ENCODE assay signal across 26 mouse cellular contexts in the genomic region with DNA sequence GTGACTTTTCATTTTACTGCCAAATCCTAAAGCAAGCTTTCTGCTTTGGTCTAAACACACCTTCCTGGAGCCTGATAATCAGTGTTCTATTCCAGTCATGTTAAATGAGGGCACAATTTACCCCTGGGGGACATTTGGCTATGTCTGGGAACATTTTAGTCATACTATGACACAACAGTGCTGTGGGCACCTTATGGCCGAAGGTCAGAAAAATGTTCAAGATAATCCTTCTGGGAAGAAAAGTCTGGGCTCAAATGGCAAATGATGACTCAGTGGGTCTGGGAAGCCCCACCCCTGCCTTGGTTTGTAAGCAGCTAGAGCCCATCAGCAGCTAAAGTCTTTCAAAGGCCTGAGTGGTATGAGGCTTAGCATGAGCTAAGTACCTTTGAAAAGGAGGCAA. TPM values are rescaled to one million over a fixed set of nuclear protein-coding genes. Genes with fewer than 3 reads are reported as not detected.
DNase-seq lines count a peak whose midpoint lies in the region; TF ChIP-seq lines count a peak whose summit lies in the region.
"Had no signal": no experiment of that assay in that cellular context is flagged by ENCODE, and none has a peak within 500 bp of the region (broad histone marks: within the 10 kb centered on the region; RNA-seq: fewer than 3 reads in every experiment).

No protein-coding gene starts in this region.

- H3K79me3 ChIP-seq in C2C12 (ENCODE audit: low read depth): no peaks in the 10 kb centered on the region

- peak; percentile 51 for DNase-seq in adrenal gland, adult 2 months
- no peak for DNase-seq in adrenal gland, adult 18-20 months (ENCODE audit: low spot score in 2 of 2)
- peak; percentile 30 for DNase-seq in adrenal gland, postnatal 14 days
- no peak for DNase-seq in heart, postnatal 4 days
- no peak for DNase-seq in left cerebral cortex, adult 8-10 months (ENCODE audit: low spot score in 2 of 2)
- DNase-seq: B cell, adult 2 months; cerebellum, adult 18-20 months; cerebellum, postnatal 10 days; gastrocnemius, postnatal 14 days; heart, postnatal 36 days; kidney, adult 9 months; kidney, postnatal 10 days; layer of hippocampus, postnatal 36 days; liver; lung, adult 2 months; lung, postnatal 10 days; midbrain, embryonic 14.5 days; thymus, adult 2 months; thymus, postnatal 36 days had no signal

- H3K27me3 ChIP-seq in C2C12 (ENCODE audit: control insufficient read depth, insufficient read depth, insufficient read length) (no peaks in the 10 kb centered on the region), myocyte (ENCODE audit: control insufficient read depth, insufficient read depth, insufficient read length) (no peaks in the 10 kb centered on the region)
- H3K27me3 ChIP-seq: CH12.LX; heart, embryonic 15.5 days; neural tube, embryonic 15.5 days had no signal

- TF ChIP-seq POLR2A in myocyte (IDR thresholded peaks at IDR 0.05; ENCODE audit: insufficient read length, low read depth): no peak

- no peaks in the 10 kb centered on the region for H3K36me3 ChIP-seq in C2C12 (ENCODE audit: control insufficient read depth, insufficient read depth)
- no peaks in the 10 kb centered on the region for H3K36me3 ChIP-seq in myocyte (ENCODE audit: control insufficient read depth, insufficient read depth)
- H3K36me3 ChIP-seq: heart, embryonic 10.5 days; heart, embryonic 15.5 days; neural tube, embryonic 15.5 days had no signal

- H3K4me2 ChIP-seq in myocyte (ENCODE audit: low read depth): peak overlapping the region; percentile 56
- H3K4me2 ChIP-seq: heart, embryonic 15.5 days; hindbrain, embryonic 14.5 days; neural tube, embryonic 15.5 days had no signal

- no peak for TF ChIP-seq CTCF in C2C12 (IDR thresholded peaks at IDR 0.05; ENCODE audit: control insufficient read depth, insufficient read depth, insufficient read length)

- H3ac ChIP-seq in C2C12 (ENCODE audit: control insufficient read depth, insufficient read length, low read depth): no peak overlapping the region
- no peak overlapping the region for H3ac ChIP-seq in myocyte (ENCODE audit: control insufficient read depth, insufficient read length)

- no peaks in the 10 kb centered on the region for H3K79me2 ChIP-seq in C2C12 (ENCODE audit: control insufficient read depth, insufficient read depth)
- no peaks in the 10 kb centered on the region for H3K79me2 ChIP-seq in myocyte (ENCODE audit: control insufficient read depth, insufficient read depth)

- H3K4me3 ChIP-seq in C2C12 (ENCODE audit: insufficient read depth, poor library complexity, severe bottlenecking) (no peak overlapping the region), myocyte (no peak overlapping the region)
- H3K4me3 ChIP-seq: heart, embryonic 10.5 days; heart, embryonic 15.5 days; neural tube, embryonic 15.5 days had no signal

TF ChIP-seq in C2C12, 6 proteins besides CTCF, POLR2A, EP300 and RAD21:
- TF ChIP-seq MYOD1 (IDR thresholded peaks at IDR 0.05; ENCODE audit: control insufficient read depth, insufficient read length, low read depth): no peak
- TF ChIP-seq FOSL1 (IDR thresholded peaks at IDR 0.05; ENCODE audit: insufficient read depth, low read length, poor library complexity, severe bottlenecking): peak; percentile 43
- peak; percentile 64 for TF ChIP-seq CEBPB (IDR thresholded peaks at IDR 0.05; ENCODE audit: low read depth)
- TF ChIP-seq USF1 (IDR thresholded peaks at IDR 0.05; ENCODE audit: low read depth): no peak
- no peak for TF ChIP-seq MYOG (IDR thresholded peaks at IDR 0.05; ENCODE audit: control insufficient read depth, extremely low read depth, insufficient read length)
- TF ChIP-seq MAX (IDR thresholded peaks at IDR 0.05): no peak
TF ChIP-seq in C2C12: peak in this region for 2.

TF ChIP-seq in myocyte, 11 proteins besides CTCF, POLR2A, EP300 and RAD21:
- TF ChIP-seq E2F4 (IDR thresholded peaks at IDR 0.05; ENCODE audit: insufficient read depth) (no peak), CEBPB (IDR thresholded peaks at IDR 0.05; ENCODE audit: insufficient read depth, poor library complexity, severe bottlenecking) (0 out of 2 replicates have a peak, but pooled peaks have one; percentile 36)

RNA-seq across cellular contexts. Expression of a gene that starts 18.1 kb away (rescaled TPM):
- 10 to 100 TPM; 50.1 to 61.7 TPM for total RNA-seq in adrenal gland, adult 2 months (2021)
- polyA plus RNA-seq in adrenal gland, adult 2 months (2012; rRNA removed): 78.6 and 87.0 TPM in 2 replicates
- total RNA-seq in adrenal gland, adult 18-20 months (2021): 10 to 100 TPM; 56.9 to 58.2 TPM
- polyA plus RNA-seq in C2C12 (2012; fragmentation: generic; extraction: Trizol) (63.9 TPM), myocyte (2012; fragmentation: generic; extraction: Trizol) (66.3 TPM)
- 62.3 and 64.0 TPM in 2 replicates for total RNA-seq in adrenal gland, postnatal 14 days (2021)
- total RNA-seq in heart, postnatal 4 days (2021): 10 to 100 TPM; 33.7 to 35.6 TPM
- 10 to 100 TPM; 37.6 to 41.1 (median 40.2) TPM for total RNA-seq in left cerebral cortex, adult 8-10 months (2022)

RNA-seq across cellular contexts. Expression of a gene that starts 33.3 kb away (rescaled TPM):
- total RNA-seq in adrenal gland, adult 2 months (2021): 100 to 1,000 TPM; 126 to 176 TPM
- 77.8 and 84.7 TPM in 2 replicates for polyA plus RNA-seq in adrenal gland, adult 2 months (2012; rRNA removed)
- 100 to 1,000 TPM; 176 to 205 TPM for total RNA-seq in adrenal gland, adult 18-20 months (2021)
- polyA plus RNA-seq in C2C12 (2012; fragmentation: generic; extraction: Trizol) (203 TPM), myocyte (2012; fragmentation: generic; extraction: Trizol) (201 TPM)
- total RNA-seq in adrenal gland, postnatal 14 days (2021): 268 and 286 TPM in 2 replicates
- total RNA-seq in heart, postnatal 4 days (2021): 100 to 1,000 TPM; 181 to 184 TPM
- 10 to 100 TPM; 51.1 to 58.5 (median 56.2) TPM for total RNA-seq in left cerebral cortex, adult 8-10 months (2022)

Comparison
In these comparisons a context has a peak if more than half of its experiments do, and no peak if none do; other contexts are left out.
1. DNase-seq: peak in adrenal gland, adult 2 months (single experiment) and adrenal gland, postnatal 14 days (single experiment); none in adrenal gland, adult 18-20 months (0 of 2), heart, postnatal 4 days (single experiment) and left cerebral cortex, adult 8-10 months (0 of 2).